Mouse (Mus musculus): Measurements from ENCODE around the gene Ggt7.

DNA sequence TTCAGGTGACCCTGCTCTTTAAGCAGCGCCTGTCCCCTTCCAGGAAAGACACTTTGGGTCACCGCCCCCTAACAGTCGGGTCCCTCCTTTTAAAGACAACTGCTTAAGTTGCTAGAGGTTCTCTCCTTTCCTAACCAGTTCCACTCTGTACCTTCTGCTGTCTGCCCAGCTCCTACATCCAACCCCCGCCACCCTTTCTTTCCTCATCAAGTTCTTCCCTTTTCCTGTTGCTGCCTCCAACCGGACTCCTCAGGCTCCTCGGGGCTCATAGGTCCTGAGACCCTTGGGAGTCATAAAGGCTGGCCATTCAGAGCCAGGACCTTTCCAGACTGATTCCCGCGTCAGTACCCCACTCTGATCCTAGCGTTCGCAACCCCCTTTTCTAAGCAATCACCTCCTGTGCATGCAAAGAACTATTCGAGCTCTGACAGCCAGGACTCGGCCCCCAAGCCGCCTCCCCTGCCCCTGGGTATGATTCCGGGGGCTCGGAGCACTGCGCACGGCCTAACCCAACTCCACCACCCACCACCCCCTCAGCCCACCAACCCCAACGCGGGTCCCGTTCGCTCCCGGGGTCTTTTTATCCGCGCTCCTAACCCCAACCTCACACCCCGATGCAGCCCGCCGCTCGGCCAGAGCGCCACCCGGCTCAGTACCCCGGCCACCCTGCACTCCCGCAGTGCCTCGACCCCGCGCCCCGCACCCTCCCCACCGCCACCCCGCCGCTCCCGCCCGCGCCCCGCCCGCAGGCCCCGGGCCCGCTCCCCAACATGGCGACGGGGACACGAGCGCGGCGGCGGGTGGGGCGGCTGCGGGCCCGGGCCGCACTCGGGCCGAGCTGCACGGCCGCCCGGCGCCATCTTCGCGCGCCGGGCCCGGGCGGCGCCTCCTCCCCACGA is 45.1 kb downstream of the Ggt7 start:
- no peak for TF ChIP-seq CTCF (IDR thresholded peaks at IDR 0.05)
- TF ChIP-seq EP300 (IDR thresholded peaks at IDR 0.05) = no peak

Measured in lung, postnatal 0 days (tissue).